Mouse (Mus musculus): Measurements from ENCODE around the gene Olfr434.

Gene Olfr434

GRCm38 (mm10) chr6:43212873-43213272 lies at the start of gene Olfr434:
Gene Olfr434 (plus strand): TSS chr6:43213021.

GRCm38 (mm10) chr6:43167246-43167645 lies 45.6 kb upstream of the Olfr434 start:
- 97% methylated on average over 4 of the region's 4 CpGs for WGBS

- WGBS = 80% methylated on average over 4 of the region's 4 CpGs
These were observed 41.0 kb upstream of the Olfr434 start, which contains the start of gene Olfr13 for GRCm38 (mm10) chr6:43171840-43172239. Gene Olfr13 (plus strand): TSS chr6:43172140.

- 70% methylated on average over 1 of the region's 1 CpGs for WGBS
These were observed 34.7 kb upstream of the Olfr434 start for GRCm38 (mm10) chr6:43178129-43178528.

GRCm38 (mm10) chr6:43178584-43179501 lies 34.0 kb upstream of the Olfr434 start:
- 47% methylated on average over 6 of the region's 6 CpGs for WGBS

GRCm38 (mm10) chr6:43190986-43191385 lies 21.8 kb upstream of the Olfr434 start:
- 80% methylated on average over 3 of the region's 3 CpGs for WGBS

GRCm38 (mm10) chr6:43196781-43197180 lies 16.0 kb upstream of the Olfr434 start, which contains the start of gene Olfr435:
Gene Olfr435 (plus strand): TSS chr6:43197146.

GRCm38 (mm10) chr6:43198094-43198493 lies 14.7 kb upstream of the Olfr434 start:
- WGBS = 72% methylated on average over 3 of the region's 3 CpGs

- 46% methylated on average over 2 of the region's 2 CpGs for WGBS
These were observed 7.5 kb upstream of the Olfr434 start for GRCm38 (mm10) chr6:43205355-43205754.

GRCm38 (mm10) chr6:43231255-43231654 lies 18.4 kb downstream of the Olfr434 start, which contains the start of gene Olfr47:
Gene Olfr47 (plus strand): TSS chr6:43231529.
- WGBS = 80% methylated on average over 1 of the region's 1 CpGs

GRCm38 (mm10) chr6:43242061-43242460 lies 29.2 kb downstream of the Olfr434 start:
- 24% methylated on average over 4 of the region's 4 CpGs for WGBS

- 79% methylated on average over 3 of the region's 3 CpGs for WGBS
These were observed 34.6 kb downstream of the Olfr434 start for GRCm38 (mm10) chr6:43247396-43247795.

GRCm38 (mm10) chr6:43252994-43253393 lies 40.2 kb downstream of the Olfr434 start:
- 93% methylated on average over 1 of the region's 1 CpGs for WGBS

GRCm38 (mm10) chr6:43254193-43254926 lies 41.5 kb downstream of the Olfr434 start:
- WGBS = 80% methylated on average over 7 of the region's 7 CpGs

GRCm38 (mm10) chr6:43260756-43261155 lies 47.9 kb downstream of the Olfr434 start:
- WGBS = 43% methylated on average over 2 of the region's 2 CpGs

GRCm38 (mm10) chr6:43265363-43266041 lies 52.7 kb downstream of the Olfr434 start, which contains the start of gene Arhgef5:
Gene Arhgef5 (plus strand): TSS chr6:43265582.
- 3% methylated on average over 48 of the region's 48 CpGs for WGBS

- 43% methylated on average over 8 of the region's 8 CpGs for WGBS
These were observed 53.5 kb downstream of the Olfr434 start for GRCm38 (mm10) chr6:43266356-43266755.
